Mouse (Mus musculus): Measurements from ENCODE around the gene Bmpr1b.

DNA sequence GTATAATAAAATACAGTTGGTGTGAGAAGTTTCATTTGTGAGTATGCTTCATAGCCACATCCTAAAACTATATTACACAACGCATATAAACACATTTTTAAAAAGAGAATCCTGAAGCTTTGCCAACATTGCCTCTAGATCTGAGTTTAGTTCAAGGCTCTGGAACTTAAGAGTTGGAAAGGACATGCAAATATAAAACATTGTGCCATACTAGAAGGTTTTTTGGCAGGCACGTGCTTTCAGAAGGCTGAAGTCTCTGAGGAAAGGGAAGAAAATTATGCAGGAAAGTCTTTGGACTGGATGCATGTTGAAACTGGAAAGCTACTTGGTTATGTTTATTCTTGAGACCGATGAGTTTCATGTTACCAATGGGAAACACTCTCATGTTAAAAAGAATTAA, 221.1 kb downstream of the Bmpr1b start:
- TF ChIP-seq EP300 (IDR thresholded peaks at IDR 0.05) (no peak), CTCF (IDR thresholded peaks at IDR 0.05) (no peak)

Data from lung, postnatal 0 days (tissue).